Mouse (Mus musculus) embryonic facial prominence, embryonic 10.5 days (tissue): ENCODE results near the gene Rapgefl1. TPM values are rescaled to one million over a fixed set of nuclear protein-coding genes. Genes with fewer than 3 reads are reported as not detected.
A peak's percentile ranks its signal among the peaks of the same experiment; 100 is the strongest.

Experiments
- DNase-seq: peaks from one replicate; pipeline ENCODE4 v3.0.0-alpha.2; 2017; ENCODE audit warnings: low spot score
- H3K27ac ChIP-seq: fragments of 300-500 bp; sonication (generic); replicated peaks from 2 replicates; pipeline ENCODE4 v1.5.1; 2016; ENCODE audit warnings: mild to moderate bottlenecking
- H3K27me3 ChIP-seq: fragments of 300-500 bp; sonication (generic); replicated peaks from 2 replicates; pipeline ENCODE4 v1.6.1; 2016; ENCODE audit warnings: low read depth, mild to moderate bottlenecking; ENCODE audit not compliant: poor library complexity, severe bottlenecking
- H3K36me3 ChIP-seq: fragments of 300-500 bp; sonication (generic); replicated peaks from 2 replicates; pipeline ENCODE4 v1.6.1; 2016; ENCODE audit warnings: mild to moderate bottlenecking, moderate library complexity
- H3K4me1 ChIP-seq: fragments of 300-500 bp; sonication (generic); 2 replicates; pipeline ENCODE4 v1.6.1; 2016
- H3K4me3 ChIP-seq: fragments of 300-500 bp; sonication (generic); 2 replicates; pipeline ENCODE4 v1.5.1; 2016; ENCODE audit warnings: mild to moderate bottlenecking, moderate library complexity
- H3K9me3 ChIP-seq: fragments of 300-500 bp; sonication (generic); 2 replicates; pipeline ENCODE4 v1.6.1; 2016; ENCODE audit warnings: mild to moderate bottlenecking
- WGBS: fragments of 180-500 bp; shearing (Covaris S2); methylation state at CpG from one replicate; pipeline ENCODE4 v1.1.7; 2016; 5-methylcytosine and 5-hydroxymethylcytosine counted together
- polyA plus RNA-seq: library from polyadenylated mRNA; unstranded; fragments of >200 nt; fragmentation: Nextera tagmentation; extraction: Ambion mirVana; gene quantifications from 2 replicates; pipeline ENCODE4 v1.2.1, GENCODE M21; 2016

The Rapgefl1 gene
- polyA plus RNA-seq, 1 experiment from 2014 or later = 1.8 TPM

GRCm38 (mm10) chr11:98849196-98849894 is 12.8 kb downstream of the Rapgefl1 start:
- Histone ChIP-seq H3K36me3 (no peaks in the 10 kb centered on the region), H3K4me3 (peak overlapping the region; percentile 41), H3K27me3 (peaks cover 35% of the 10 kb centered on the region), H3K9me3 (no peaks in the 10 kb centered on the region), H3K4me1 (peaks cover 38% of the 10 kb centered on the region), H3K27ac (peak overlapping the region; percentile 57; the same call in 1 of the 2 replicates)
- DNase-seq = peak; percentile 62
- 10% methylated on average over 19 of the region's 19 CpGs for WGBS

- Histone ChIP-seq H3K4me3 (peak overlapping the region; percentile 31; the same call in 1 of the 2 replicates), H3K27me3 (peaks cover 31% of the 10 kb centered on the region), H3K4me1 (peaks cover 38% of the 10 kb centered on the region), H3K36me3 (no peaks in the 10 kb centered on the region), H3K27ac (peak overlapping the region; percentile 57), H3K9me3 (no peaks in the 10 kb centered on the region)
- WGBS = 67% methylated on average over 26 of the region's 26 CpGs
- DNase-seq = peak; percentile 49
These were observed 13.8 kb downstream of the Rapgefl1 start for GRCm38 (mm10) chr11:98850100-98851093.

- peaks cover 21% of the 10 kb centered on the region for H3K27me3 ChIP-seq
- H3K4me3 ChIP-seq = no peak overlapping the region
- WGBS = 91% methylated on average over 8 of the region's 8 CpGs
These were observed 17.5 kb downstream of the Rapgefl1 start for GRCm38 (mm10) chr11:98854116-98854515.

GRCm38 (mm10) chr11:98854659-98855058 is 18.1 kb downstream of the Rapgefl1 start:
- no peaks in the 10 kb centered on the region for H3K9me3 ChIP-seq
- no peak overlapping the region for H3K27ac ChIP-seq
- 92% methylated on average over 2 of the region's 2 CpGs for WGBS
- no peak overlapping the region for H3K4me3 ChIP-seq
- H3K4me1 ChIP-seq = peaks cover 32% of the 10 kb centered on the region
- H3K36me3 ChIP-seq = no peaks in the 10 kb centered on the region
- H3K27me3 ChIP-seq = peaks cover 16% of the 10 kb centered on the region; the same call in 1 of the 2 replicates
- no peak for DNase-seq

More at GRCm38 (mm10) chr11:98854116-98854515, 17.5 kb downstream of the Rapgefl1 start:
- H3K27ac ChIP-seq = no peak overlapping the region
- H3K4me1 ChIP-seq = peaks cover 37% of the 10 kb centered on the region
- H3K9me3 ChIP-seq = no peaks in the 10 kb centered on the region
- DNase-seq = no peak
- no peaks in the 10 kb centered on the region for H3K36me3 ChIP-seq

- Histone ChIP-seq H3K36me3 (no peaks in the 10 kb centered on the region), H3K4me1 (peaks cover 16% of the 10 kb centered on the region), H3K4me3 (no peak overlapping the region), H3K27ac (peak overlapping the region; percentile 35; the same call in 1 of the 2 replicates), H3K9me3 (no peaks in the 10 kb centered on the region), H3K27me3 (no peaks in the 10 kb centered on the region)
- DNase-seq = peak; percentile 86
- 34% methylated on average over 14 of the region's 14 CpGs for WGBS
These were observed 22.5 kb downstream of the Rapgefl1 start for GRCm38 (mm10) chr11:98858759-98859731.

GRCm38 (mm10) chr11:98863028-98863750 is 26.6 kb downstream of the Rapgefl1 start, which contains the start of gene Wipf2:
Gene Wipf2, plus strand, starts transcription at chr11:98863638.
- peaks cover 24% of the 10 kb centered on the region for H3K4me1 ChIP-seq
- H3K9me3 ChIP-seq = no peaks in the 10 kb centered on the region
- peak within 1 kb of the TSS; percentile 68 for H3K4me3 ChIP-seq
- no peaks in the 10 kb centered on the region for H3K27me3 ChIP-seq
- H3K36me3 ChIP-seq = peaks cover 24% of the 10 kb centered on the region
- peak; percentile 98 for DNase-seq
- 7% methylated on average over 38 of the region's 41 CpGs for WGBS
- H3K27ac ChIP-seq = peak within 1 kb of the TSS; percentile 96

GRCm38 (mm10) chr11:98863751-98864429 is 27.3 kb downstream of the Rapgefl1 start:
- under 1% methylated on average over 39 of the region's 39 CpGs for WGBS
- Histone ChIP-seq H3K27ac (peak overlapping the region; percentile 96), H3K36me3 (peaks cover 31% of the 10 kb centered on the region), H3K27me3 (no peaks in the 10 kb centered on the region), H3K4me1 (peaks cover 23% of the 10 kb centered on the region), H3K9me3 (no peaks in the 10 kb centered on the region), H3K4me3 (peak overlapping the region; percentile 68)
- DNase-seq = peak; percentile 92

GRCm38 (mm10) chr11:98867293-98867692 is 30.7 kb downstream of the Rapgefl1 start:
- no peak for DNase-seq
- WGBS = 76% methylated on average over 12 of the region's 12 CpGs
- Histone ChIP-seq H3K27ac (no peak overlapping the region), H3K36me3 (peaks cover 63% of the 10 kb centered on the region), H3K4me3 (no peak overlapping the region), H3K27me3 (no peaks in the 10 kb centered on the region), H3K9me3 (no peaks in the 10 kb centered on the region), H3K4me1 (peaks cover 32% of the 10 kb centered on the region)

GRCm38 (mm10) chr11:98869906-98870305 is 33.3 kb downstream of the Rapgefl1 start:
- no peak for DNase-seq
- WGBS = 94% methylated on average over 8 of the region's 8 CpGs

GRCm38 (mm10) chr11:98870791-98871190 is 34.2 kb downstream of the Rapgefl1 start:
- H3K27ac ChIP-seq = no peak overlapping the region
- DNase-seq = no peak
- no peaks in the 10 kb centered on the region for H3K27me3 ChIP-seq
- H3K36me3 ChIP-seq = peaks cover 93% of the 10 kb centered on the region
- H3K4me3 ChIP-seq = no peak overlapping the region
- H3K4me1 ChIP-seq = peaks cover 13% of the 10 kb centered on the region
- 81% methylated on average over 5 of the region's 5 CpGs for WGBS
- H3K9me3 ChIP-seq = no peaks in the 10 kb centered on the region

More at GRCm38 (mm10) chr11:98869906-98870305, 33.3 kb downstream of the Rapgefl1 start:
- Histone ChIP-seq H3K4me1 (peaks cover 13% of the 10 kb centered on the region), H3K9me3 (no peaks in the 10 kb centered on the region), H3K36me3 (peaks cover 86% of the 10 kb centered on the region), H3K4me3 (no peak overlapping the region), H3K27me3 (no peaks in the 10 kb centered on the region), H3K27ac (no peak overlapping the region)

- H3K4me3 ChIP-seq = no peak overlapping the region
- no peaks in the 10 kb centered on the region for H3K9me3 ChIP-seq
- H3K36me3 ChIP-seq = peaks cover 88% of the 10 kb centered on the region
- DNase-seq = no peak
- peaks cover 13% of the 10 kb centered on the region for H3K4me1 ChIP-seq
- 62% methylated on average over 4 of the region's 4 CpGs for WGBS
- peak overlapping the region; percentile 48; the same call in 1 of the 2 replicates for H3K27ac ChIP-seq
- H3K27me3 ChIP-seq = no peaks in the 10 kb centered on the region
These were observed 34.8 kb downstream of the Rapgefl1 start for GRCm38 (mm10) chr11:98871416-98871815.
